In the genomic region with DNA sequence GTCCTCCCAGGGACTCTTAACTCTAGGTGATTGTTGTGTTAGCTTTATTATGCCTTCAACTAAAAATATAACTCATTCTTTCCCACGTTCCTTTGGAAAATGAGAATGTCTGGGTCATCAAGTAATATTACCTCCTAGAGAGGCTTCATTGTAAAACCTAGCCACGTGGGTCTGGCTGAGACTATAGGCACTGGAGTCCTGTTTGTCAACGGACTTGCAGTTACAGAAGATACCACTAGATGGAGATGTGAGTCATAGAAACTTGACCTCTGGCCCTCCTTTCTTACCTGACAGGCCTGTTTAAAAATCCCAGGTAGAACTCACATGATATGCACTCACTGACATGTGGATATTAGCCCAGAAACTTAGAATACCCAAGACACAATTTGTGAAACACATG, we compare ENCODE assay signal across 8 mouse cellular contexts.
DNase-seq lines count a peak whose midpoint lies in the region; TF ChIP-seq lines count a peak whose summit lies in the region.
"Had no signal": no experiment of that assay in that cellular context is flagged by ENCODE, and none has a peak within 500 bp of the region (broad histone marks: within the 10 kb centered on the region; RNA-seq: fewer than 3 reads in every experiment).

No protein-coding gene starts in this region.

- H3K27ac ChIP-seq in layer of hippocampus, adult 2 months, result no peak overlapping the region
- H3K27ac ChIP-seq: forebrain, embryonic 15.5 days had no signal

- peak; percentile 83 for TF ChIP-seq CTCF in layer of hippocampus, adult 2 months (conservative IDR thresholded peaks at IDR 0.05)

- no peak overlapping the region for H3K4me3 ChIP-seq in layer of hippocampus, adult 2 months
- H3K4me3 ChIP-seq: forebrain, embryonic 15.5 days had no signal

- intact Hi-C loops in gastrocnemius, postnatal 14 days (cut with DNase I; ENCODE audit: low total_unique reads), result no loop called here

- DNase-seq in layer of hippocampus, adult 2 months (ENCODE audit: low spot score in 2 of 2), result no peak
- DNase-seq in layer of hippocampus, postnatal 10 days (ENCODE audit: low spot score in 2 of 2), result no peak
- DNase-seq in MEL-GATA-1-ER (ENCODE audit: extremely low read depth, low read depth), result peak; percentile 15
- peak; percentile 72 for DNase-seq in embryo, embryonic 10.5 days (ENCODE audit: low spot score)
- DNase-seq in naive thymus-derived CD4-positive, alpha-beta T cell, adult 2 months (ENCODE audit: low read depth), result peak; percentile 64
- DNase-seq in layer of hippocampus, adult 9-10 months (ENCODE audit: low spot score), result no peak
- DNase-seq in gastrocnemius, postnatal 14 days, result no peak

Comparison
In these comparisons a context has a peak if more than half of its experiments do, and no peak if none do; other contexts are left out.
1. DNase-seq: peak in MEL-GATA-1-ER (single experiment), embryo, embryonic 10.5 days (single experiment) and naive thymus-derived CD4-positive, alpha-beta T cell, adult 2 months (single experiment); none in layer of hippocampus, adult 2 months (0 of 2), layer of hippocampus, postnatal 10 days (0 of 2), layer of hippocampus, adult 9-10 months (single experiment) and gastrocnemius, postnatal 14 days (single experiment).